Mouse (Mus musculus) heart, postnatal 36 days (tissue): ENCODE results near the gene Colgalt1. TPM values are rescaled to one million over a fixed set of nuclear protein-coding genes. Genes with fewer than 3 reads are reported as not detected.

Experiments
- DNase-seq, 2 experiments: peaks; one replicate each; pipeline ENCODE4 v3.0.0; 2021 to 2022
- intact Hi-C: fragments of 180-260 bp; cut with DNase I; formaldehyde crosslinking; loops from one replicate; pipeline ENCODE4 v1.15.1; 2025
- total RNA-seq, 2 experiments: library from RNA; stranded (reverse); gene quantifications; 2 replicates each; pipeline ENCODE4 v1.2.3; 2021

Gene Colgalt1
- 10 to 100 TPM; 40.2 to 45.2 TPM for total RNA-seq

DNA sequence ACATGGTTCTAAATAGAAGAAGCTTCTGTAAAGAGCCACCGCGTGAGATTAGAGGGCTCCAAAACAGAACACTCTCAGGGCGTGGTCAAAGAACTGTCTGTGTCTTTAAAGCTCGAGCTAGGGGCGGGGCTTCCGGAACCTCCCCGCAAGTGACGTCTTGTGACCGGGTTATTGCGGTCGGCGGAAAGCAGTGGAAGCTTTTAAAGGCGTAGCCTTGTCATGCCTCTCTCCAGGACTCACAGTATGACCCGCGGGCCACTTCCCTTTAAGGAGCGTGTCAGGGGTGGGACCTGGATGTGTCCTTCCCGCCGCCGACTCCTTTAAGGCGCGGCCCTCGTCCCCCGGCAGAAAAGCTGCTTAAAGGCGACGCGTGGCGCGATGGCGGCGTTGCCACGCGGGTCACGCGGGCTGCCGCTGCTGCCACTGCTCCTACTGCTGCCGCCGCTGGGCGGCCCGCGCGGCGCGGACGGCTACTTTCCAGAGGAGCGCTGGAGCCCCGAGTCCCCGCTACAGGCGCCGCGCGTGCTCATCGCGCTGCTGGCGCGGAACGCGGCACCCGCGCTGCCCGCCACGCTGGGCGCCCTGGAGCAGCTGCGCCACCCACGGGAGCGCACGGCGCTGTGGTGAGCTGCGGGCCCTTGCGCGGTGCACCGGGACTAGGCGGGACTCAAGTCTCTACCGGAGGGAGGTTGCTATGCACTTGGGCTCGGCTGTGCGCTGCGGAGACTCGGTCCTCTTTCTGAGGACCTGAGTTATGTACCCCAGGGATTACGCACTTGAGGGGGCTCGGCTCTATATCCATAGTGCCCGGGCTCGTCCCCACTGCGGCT is at the start of gene Colgalt1:
Gene Colgalt1 (plus strand): TSS at position 177 of the 830 bp plus-strand sequence.
- peak; percentile 94 to 96 for DNase-seq
- intact Hi-C loops = no loop called here

DNA sequence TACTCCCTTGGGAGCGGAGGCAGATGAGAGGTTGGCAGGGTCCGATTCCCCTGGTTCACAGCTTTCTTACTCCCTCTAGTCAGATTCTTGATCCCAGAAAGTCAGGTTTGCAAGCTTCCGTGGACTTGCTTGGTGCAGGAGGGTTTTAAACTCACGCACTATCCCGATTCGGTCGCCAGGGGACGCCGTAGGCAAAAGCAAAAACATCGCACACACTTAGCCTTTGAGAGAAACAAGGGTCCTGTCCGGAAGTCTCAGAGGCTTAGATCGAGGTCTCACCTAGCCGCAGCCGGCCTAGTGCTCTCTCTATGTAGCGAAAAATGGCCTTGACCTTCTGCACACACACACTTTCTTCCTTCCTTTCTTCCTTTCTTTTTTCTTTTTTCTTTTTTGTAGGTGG is 49.4 kb upstream of the Colgalt1 start:
- peak; percentile 68 to 73 for DNase-seq
- intact Hi-C loops = loop anchor here (1.0 to 5.0 kb wide), 3 partner anchors 72 to 171 kb away; no protein-coding TSS in a partner anchor

DNA sequence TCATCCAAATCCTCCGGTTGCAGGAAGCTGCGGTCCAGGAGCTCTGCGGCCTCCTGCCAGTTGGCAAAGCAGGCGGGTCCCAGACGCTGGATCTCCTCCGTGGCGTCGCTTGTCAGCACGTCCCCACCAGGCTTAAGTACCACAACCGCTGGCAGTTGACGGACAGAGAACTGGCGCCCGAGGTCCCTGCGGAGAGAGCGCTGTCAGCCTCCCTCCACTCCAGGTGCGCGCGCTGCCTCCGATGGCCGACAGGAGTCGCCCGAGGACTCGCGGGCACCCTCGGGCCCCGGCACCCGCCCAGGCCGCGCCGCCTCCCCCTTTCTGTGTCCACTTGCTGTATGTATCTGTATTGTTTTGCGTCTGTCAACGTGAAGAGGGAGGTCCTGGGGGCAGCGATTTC is 48.0 kb upstream of the Colgalt1 start:
- peak; percentile 88 to 93 for DNase-seq
- intact Hi-C loops = loop anchor here (1.0 to 5.0 kb wide), 3 partner anchors 29 to 170 kb away; no protein-coding TSS in a partner anchor

DNA sequence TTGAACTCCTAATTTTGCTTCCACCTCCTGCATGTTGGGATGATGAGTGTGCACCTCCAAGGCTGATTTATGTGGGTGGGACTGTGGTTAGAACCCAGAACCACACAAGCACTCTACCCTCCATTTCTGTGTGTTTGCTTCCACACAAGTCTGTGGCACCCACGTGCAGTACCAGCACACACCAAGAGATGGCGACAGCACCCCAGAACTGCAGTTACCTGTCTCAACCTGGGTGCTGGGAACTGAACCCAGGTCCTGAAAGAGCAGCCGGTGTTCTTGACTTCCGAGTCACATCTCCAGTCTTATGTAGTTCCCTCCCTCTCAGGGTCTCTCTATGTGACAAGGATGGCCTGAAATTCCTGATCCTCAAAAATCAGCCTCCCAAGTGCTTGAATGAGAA is 46.8 kb upstream of the Colgalt1 start:
- DNase-seq = no peak
- intact Hi-C loops = loop anchor here (5.0 kb wide), 1 partner anchor 168 kb away; no protein-coding TSS in a partner anchor

DNA sequence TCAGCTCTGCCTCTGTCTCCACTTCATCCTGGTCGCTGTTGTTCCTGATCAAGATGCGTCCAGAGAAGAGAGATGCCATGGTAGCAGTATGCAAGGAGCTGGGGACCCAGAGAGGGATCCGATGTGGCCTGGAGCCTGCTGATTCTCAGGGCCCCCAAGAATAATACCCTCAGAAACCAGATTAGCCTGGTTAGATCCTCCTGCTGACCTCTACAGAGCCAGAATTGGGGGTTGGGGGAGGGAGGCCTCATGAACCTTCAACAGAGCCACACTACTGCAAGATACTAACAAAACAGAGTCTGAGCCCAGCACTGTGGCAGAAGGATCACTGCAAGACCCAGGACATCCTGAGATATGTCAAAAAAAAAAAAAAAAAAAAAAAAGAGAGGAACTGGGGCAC is 44.3 kb upstream of the Colgalt1 start, which contains the start of gene Nxnl1:
Gene Nxnl1 (minus strand): TSS at position 101 of the 400 bp plus-strand sequence.
- no peak for DNase-seq
- intact Hi-C loops = no loop called here

DNA sequence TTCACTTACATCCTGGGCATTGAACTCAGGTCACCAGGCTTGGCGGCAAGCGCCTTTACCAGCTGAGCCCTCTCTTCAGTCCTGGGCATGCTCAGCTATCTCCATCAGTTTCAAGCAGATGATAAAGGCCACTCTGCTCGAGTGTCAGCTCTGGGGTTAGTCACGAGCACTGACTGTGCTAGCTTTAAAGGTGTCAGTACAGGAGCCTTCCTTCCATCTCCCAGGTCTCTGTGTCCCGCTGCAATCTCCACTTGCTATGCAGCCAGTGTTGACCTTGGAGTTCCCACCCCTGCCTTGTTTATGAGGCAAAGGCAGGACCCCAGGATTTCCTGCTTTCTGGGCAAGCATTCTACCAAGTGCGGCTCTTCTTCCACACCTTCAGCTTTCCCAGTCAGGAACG is 43.2 kb upstream of the Colgalt1 start:
- peak in 1 of 2 experiments; percentile 34 for DNase-seq
- intact Hi-C loops = no loop called here

DNA sequence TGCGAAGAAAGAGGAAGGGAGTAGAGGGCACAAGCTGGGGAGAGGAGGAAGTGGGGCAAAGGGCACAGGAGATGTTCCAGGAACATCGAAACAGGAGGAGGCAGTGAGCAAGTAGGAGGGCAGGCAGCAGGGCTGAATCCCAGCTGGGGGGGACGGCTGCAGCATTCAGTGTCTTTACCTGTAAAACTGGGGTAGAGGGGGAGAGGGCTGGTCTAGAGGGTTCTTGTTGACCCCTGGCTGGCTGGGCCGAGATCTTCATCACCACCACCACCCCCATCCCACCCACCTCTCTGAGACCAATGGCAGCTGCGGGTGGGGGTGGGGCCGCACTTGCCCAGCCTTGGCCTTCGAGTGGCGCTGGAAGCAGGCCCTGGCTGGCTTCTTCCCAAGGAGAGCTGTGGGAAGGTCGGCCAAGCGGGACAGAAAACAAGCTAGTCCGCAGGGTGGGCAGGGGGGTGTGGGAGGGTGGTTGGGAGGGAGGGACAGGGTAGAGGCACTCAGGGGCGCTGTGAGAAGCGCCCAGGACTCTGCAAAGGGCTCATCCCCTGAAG is 42.3 kb upstream of the Colgalt1 start, which contains the start of gene Slc27a1:
Gene Slc27a1 (plus strand): TSS at position 496 of the 551 bp plus-strand sequence.
- peak; percentile 82 to 86 for DNase-seq
- intact Hi-C loops = no loop called here

DNA sequence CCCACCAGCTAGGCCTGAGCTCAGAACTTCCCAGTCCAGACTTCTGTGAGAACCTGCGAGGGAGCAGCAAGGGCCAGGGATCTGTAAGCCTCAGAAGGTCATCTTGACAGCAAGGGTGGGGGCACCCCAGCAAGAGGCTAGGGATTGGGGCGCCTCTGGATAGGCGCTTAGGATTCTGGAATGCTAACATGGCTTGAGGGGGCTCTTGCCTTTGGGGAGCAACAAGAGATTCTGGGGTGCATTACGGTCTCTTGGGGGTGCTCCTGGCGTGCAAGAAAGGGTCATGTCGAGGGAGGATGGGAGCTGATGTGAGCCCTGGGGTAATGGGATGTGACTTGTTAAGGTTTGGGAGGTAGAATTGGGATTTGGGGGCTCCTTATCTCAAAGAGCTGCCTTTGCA is 41.9 kb upstream of the Colgalt1 start:
- peak in 1 of 2 experiments; percentile 30 for DNase-seq
- intact Hi-C loops = no loop called here

DNA sequence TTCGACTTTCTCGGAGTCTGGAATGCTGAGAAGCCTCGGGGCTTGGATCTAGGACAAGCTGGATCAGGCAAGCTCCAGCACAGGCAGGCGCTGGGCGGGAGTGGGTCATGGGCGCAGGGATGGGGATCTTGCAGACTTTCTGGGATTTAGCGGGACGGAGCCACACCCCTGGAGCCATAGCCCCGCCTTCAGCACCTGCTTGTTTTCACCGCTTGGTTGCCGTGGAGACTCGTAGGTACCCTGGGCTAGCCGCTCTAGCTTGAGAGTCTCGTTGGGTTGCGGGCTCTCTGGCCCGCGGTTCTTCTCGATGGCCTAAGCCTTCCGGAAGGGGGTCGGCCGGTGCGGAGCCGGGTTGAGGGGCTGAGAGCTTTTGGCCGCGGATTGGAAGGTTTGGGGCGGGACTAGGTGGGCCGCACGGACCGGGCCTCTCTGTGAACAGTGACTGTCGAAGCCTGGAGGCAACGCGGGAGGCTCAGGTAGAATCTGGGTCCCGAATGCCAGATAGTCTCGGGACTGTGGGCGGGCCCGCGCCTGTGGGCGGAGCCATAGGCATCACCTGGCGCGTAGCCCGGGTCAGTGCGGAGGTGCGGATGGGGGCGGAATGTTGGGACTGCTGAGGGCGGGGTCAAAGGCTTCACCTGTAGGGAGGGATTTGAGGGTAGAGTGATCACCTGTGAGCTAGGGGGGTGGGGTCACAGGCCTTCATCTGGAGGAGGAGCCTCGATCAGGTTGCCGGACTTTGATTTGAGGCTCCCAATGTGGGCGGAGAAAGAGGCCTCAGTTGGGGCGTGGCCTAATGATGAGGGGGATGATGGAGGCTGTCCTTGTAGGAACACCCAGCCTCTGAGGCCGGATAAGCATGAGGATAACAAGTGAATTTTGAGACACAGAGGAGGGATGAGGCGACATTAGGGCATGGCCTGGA is 41.2 kb upstream of the Colgalt1 start:
- intact Hi-C loops = no loop called here
- DNase-seq = peak; percentile 75 to 84

DNA sequence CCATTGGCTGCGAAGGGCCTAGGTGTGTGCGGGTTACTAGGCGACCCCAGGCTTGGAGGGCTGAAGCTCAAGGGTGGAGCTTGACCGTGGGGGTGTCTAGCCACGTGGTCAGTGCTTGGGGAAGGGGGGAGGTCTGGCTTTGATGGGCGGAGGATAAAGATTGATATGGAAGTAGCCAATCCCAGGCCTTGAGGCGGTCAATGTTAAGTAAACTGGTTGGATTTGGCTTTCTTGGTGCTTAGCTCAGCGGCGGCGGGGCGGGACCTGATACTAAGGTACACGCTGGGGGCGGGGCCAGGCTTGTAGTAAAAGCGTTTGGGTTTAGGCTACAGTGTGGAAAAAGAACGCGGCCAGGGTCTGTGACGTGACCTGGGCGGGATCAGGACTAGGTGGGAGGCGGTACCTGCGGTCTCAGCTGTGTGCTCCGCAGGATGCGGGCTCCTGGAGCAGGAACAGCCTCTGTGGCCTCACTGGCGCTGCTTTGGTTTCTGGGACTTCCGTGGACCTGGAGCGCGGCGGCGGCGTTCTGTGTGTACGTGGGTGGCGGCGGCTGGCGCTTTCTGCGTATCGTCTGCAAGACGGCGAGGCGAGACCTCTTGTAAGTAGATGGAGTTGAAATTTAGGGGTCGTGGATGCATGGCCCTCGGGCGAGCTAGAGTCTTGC is 40.4 kb upstream of the Colgalt1 start:
- intact Hi-C loops = no loop called here
- DNase-seq = peak; percentile 82 to 83

DNA sequence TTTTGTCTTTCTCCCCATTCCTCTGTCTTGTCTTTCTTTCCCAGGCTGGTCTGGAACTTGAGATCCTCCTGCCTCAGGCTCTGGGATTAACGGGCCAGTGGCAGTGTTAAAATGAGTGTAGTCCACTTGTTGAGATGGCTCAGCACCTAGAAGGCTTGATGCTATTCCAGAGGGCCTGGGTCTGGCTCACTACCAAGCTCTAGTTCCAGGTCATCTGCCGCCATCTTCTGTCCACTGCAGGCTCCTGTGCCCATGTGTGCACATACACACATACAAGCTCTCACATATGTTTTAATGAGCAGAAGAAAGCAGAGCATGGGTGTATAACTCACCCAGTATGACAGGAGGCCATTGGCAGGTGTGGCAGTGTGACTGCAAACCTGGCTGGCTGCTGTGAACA is 38.7 kb upstream of the Colgalt1 start:
- DNase-seq = no peak
- intact Hi-C loops = no loop called here

DNA sequence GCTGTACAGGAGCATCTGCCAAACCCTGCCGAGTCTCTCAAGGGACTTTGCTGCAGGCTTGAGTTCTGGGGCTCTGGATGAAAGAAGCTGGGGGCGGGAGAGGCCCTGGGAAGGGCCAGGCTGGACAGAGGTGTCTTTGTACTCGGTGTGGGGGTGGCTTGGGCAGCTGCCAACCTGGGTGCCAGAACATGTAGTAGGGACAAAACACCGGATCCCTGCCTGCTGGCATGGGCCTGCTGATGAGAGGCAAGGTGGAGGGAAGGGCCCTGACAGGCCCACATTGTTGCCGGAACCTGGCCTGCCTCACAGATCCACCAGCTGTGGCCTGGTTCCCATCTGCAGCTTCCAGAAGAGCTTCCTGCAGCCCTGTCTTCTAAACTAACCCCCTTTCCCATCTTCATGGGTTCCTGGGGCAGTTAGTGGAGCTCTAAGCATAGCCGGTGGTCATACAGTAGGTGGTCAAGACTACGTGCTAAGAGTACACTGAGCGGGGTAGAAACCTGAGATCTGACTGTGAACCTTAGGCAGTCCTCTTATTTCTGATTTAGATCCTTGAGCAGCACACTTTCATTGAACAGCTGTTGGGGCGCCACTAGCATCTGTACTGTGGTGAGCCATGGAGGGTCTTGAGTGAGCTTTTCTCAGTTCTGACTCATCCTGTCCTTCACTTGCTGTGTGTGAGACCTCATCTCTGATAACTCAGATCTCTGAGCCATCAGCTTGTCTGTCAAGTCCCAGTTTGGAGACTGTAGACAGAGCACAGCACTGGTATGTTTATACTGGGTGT is 37.8 kb upstream of the Colgalt1 start:
- peak; percentile 69 to 73 for DNase-seq
- intact Hi-C loops = no loop called here

DNA sequence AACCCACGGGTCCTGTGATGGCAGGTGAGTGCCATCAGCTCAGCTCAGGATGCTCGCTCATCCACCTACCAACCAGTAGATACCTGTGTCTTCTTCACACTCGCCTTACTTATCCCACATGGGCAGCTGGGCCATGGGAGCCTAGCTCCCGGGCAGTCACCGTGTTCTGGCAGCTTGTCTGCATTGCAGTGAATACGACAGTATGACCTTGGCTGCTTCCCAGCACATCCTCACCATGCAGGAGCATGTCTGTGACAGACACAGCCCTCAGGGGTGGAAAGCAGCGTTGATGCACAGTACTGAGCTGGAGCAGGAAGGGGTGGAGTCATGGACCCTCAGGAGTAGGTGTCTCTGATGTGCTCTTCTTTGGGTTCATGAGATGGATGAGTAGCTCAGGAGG is 36.4 kb upstream of the Colgalt1 start:
- no peak for DNase-seq

DNA sequence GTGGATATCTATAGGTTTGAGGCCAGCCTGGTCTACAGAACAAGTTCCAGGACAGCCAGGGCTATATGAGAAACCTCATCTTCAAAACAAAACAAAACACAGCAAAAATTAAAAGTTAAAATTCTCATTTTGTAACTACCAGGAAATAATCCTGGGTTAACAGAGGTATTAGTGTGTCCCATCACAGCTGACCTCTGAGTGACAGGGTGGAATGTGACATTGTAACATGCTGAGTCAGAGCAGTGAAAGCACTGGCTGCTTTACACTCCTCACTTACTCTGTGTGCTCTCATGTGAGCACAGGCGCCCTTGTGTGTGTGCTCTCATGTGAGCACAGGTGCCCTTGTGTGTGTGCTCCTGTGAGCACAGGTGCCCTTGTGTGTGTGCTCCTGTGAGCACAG is 35.8 kb upstream of the Colgalt1 start:
- DNase-seq = no peak
- intact Hi-C loops = no loop called here

More for the DNA sequence above, 36.4 kb upstream of the Colgalt1 start:
- intact Hi-C loops = no loop called here

DNA sequence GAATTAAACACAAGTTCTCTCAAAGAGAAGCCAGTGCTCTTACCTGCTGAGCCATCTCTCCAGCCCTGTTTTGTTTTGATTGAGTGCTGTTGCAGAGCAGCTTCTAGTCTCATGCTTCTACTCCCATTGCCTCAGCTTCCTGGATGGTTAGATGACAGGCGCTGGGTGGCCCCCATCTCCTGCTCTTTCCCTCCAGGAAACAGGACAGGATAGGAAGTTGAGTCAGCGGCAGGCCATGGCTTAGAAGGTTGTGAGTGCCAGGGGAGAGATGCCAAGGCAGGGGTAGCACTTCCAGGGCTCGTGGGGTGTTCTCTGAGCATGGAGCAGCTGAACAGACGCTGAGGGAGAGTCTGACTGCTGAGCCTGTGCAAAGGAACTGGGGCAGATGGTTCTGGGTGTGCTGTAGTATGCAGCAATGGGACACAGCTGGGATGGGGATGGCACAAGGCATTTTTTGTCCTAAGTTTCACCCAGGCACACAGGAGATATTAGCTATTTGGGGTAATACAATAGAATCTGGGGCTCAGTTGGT is 32.9 kb upstream of the Colgalt1 start:
- no peak for DNase-seq

DNA sequence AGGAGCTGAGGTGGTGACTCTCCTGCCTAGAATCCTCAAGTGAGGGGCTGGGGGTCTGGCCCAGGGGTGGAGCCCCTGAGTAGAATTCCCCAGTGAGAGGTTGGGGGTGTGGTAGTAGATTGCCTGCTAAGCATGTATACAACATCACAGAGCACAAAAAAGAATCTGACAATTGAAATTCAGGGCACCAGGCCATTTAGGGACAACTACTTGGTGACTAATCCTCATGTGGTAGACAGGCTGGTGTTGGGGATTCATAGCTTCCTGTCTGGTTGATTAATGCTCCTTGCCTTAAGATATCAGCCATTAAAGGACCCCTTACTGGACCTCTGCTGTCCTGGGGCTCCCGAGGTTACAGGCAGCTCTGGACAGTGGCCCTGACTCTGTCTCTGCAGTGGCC is 31.8 kb upstream of the Colgalt1 start:
- no peak for DNase-seq
- intact Hi-C loops = no loop called here

More for the DNA sequence above, 32.9 kb upstream of the Colgalt1 start:
- intact Hi-C loops = no loop called here

DNA sequence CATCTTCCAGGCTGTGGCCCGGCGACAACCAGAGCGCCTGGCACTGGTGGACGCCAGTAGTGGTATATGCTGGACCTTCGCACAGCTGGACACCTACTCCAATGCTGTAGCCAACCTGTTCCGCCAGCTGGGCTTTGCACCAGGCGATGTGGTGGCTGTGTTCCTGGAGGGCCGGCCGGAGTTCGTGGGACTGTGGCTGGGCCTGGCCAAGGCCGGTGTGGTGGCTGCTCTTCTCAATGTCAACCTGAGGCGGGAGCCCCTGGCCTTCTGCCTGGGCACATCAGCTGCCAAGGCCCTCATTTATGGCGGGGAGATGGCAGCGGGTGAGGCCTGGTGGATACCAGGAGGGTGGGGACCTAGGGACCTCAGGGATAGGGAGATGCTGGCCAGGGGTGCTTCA is 31.3 kb upstream of the Colgalt1 start:
- DNase-seq = peak; percentile 56 to 69
- intact Hi-C loops = no loop called here

DNA sequence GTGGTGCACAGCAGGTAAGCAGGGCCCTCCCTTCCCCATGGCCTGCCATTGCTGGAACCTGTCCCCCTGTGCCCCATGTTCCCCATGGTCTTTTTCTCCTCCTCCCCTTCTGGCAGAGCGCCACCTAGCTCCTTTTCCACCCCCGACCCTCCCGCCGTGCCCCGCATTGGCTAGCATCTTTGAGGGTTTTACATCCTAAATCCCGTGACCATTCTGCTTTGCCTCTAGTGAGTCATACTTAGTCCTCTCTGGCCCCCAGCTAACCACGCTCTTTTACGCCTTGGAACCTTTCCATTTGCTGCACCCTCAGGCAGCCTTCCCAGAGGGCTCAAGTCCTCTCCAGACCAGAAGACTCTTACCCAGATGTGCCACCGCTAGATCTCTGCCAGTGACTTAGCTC is 30.6 kb upstream of the Colgalt1 start:
- no peak for DNase-seq
- intact Hi-C loops = no loop called here

DNA sequence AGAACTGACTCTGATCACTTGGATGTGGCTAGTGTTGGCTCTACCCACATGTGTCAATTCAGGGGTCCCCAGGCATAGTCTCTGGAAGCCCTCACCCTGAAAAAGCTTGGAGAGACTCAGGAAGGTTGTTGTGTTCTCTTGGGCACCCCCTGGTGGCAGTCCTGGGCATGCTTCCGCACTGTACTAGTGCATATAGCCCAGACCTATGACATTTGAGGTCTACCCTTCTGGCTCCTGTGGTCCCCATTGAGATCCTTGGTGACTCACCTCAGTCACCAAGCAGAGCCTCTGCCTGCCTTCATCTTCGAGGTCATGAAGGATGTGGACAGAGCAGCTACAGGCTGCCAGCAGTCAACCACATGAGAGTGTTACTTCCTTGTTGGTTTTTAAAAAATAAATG is 23.9 kb upstream of the Colgalt1 start:
- peak in 1 of 2 experiments; percentile 44 for DNase-seq
- intact Hi-C loops = no loop called here
